Mouse (Mus musculus): ENCODE measurements around the gene Gemin6. TPM values are rescaled to one million over a fixed set of nuclear protein-coding genes. Genes with fewer than 3 reads are reported as not detected.
"Not testable (repeated sequence)": the region's sequence is repeated elsewhere in the genome, so short reads cannot be mapped to it uniquely, and the experiment has no call there.

Gemin6 gene
- total RNA-seq (2014; fragmentation: Nextera tagmentation) (38.8 and 45.0 TPM in 2 replicates), total RNA-seq (2017) (40.4 and 46.7 TPM in 2 replicates)

- peak; percentile 97 for ATAC-seq (replicated peaks; ENCODE audit: low FRiP score, low TSS enrichment, poor library complexity, severe bottlenecking)
These were observed at the start of gene Gemin6 for GRCm38 (mm10) chr17:80224326-80225116. Gemin6 (plus strand) TSS chr17:80224441.

GRCm38 (mm10) chr17:80174699-80175385, 49.4 kb upstream of the Gemin6 start:
- no peak for ATAC-seq (replicated peaks; ENCODE audit: low FRiP score, low TSS enrichment, poor library complexity, severe bottlenecking)

GRCm38 (mm10) chr17:80175386-80175739, 48.9 kb upstream of the Gemin6 start:
- no peak for ATAC-seq (replicated peaks; ENCODE audit: low FRiP score, low TSS enrichment, poor library complexity, severe bottlenecking)

GRCm38 (mm10) chr17:80175966-80176365, 48.3 kb upstream of the Gemin6 start:
- no peak for ATAC-seq (replicated peaks; ENCODE audit: low FRiP score, low TSS enrichment, poor library complexity, severe bottlenecking)

GRCm38 (mm10) chr17:80178846-80179245, 45.4 kb upstream of the Gemin6 start:
- not testable (repeated sequence) for ATAC-seq (replicated peaks; ENCODE audit: low FRiP score, low TSS enrichment, poor library complexity, severe bottlenecking)

- peak; percentile 94 for ATAC-seq (replicated peaks; ENCODE audit: low FRiP score, low TSS enrichment, poor library complexity, severe bottlenecking)
These were observed 44.3 kb upstream of the Gemin6 start for GRCm38 (mm10) chr17:80179959-80180358.

- no peak for ATAC-seq (replicated peaks; ENCODE audit: low FRiP score, low TSS enrichment, poor library complexity, severe bottlenecking)
These were observed 43.8 kb upstream of the Gemin6 start for GRCm38 (mm10) chr17:80180468-80180867.

- ATAC-seq (replicated peaks; ENCODE audit: low FRiP score, low TSS enrichment, poor library complexity, severe bottlenecking): no peak
These were observed 40.6 kb upstream of the Gemin6 start for GRCm38 (mm10) chr17:80183615-80184014.

- ATAC-seq (replicated peaks; ENCODE audit: low FRiP score, low TSS enrichment, poor library complexity, severe bottlenecking): 0 out of 2 replicates have a peak, but pooled peaks have one; percentile 52
These were observed 31.2 kb upstream of the Gemin6 start for GRCm38 (mm10) chr17:80193075-80193474.

- ATAC-seq (replicated peaks; ENCODE audit: low FRiP score, low TSS enrichment, poor library complexity, severe bottlenecking): 0 out of 2 replicates have a peak, but pooled peaks have one; percentile 16
These were observed 25.0 kb upstream of the Gemin6 start for GRCm38 (mm10) chr17:80199160-80199778.

- ATAC-seq (replicated peaks; ENCODE audit: low FRiP score, low TSS enrichment, poor library complexity, severe bottlenecking): no peak
These were observed 18.6 kb upstream of the Gemin6 start for GRCm38 (mm10) chr17:80205657-80206056.

- peak; percentile 35 for ATAC-seq (replicated peaks; ENCODE audit: low FRiP score, low TSS enrichment, poor library complexity, severe bottlenecking)
These were observed 18.0 kb upstream of the Gemin6 start for GRCm38 (mm10) chr17:80206301-80206670.

GRCm38 (mm10) chr17:80206671-80207581, 17.3 kb upstream of the Gemin6 start, which contains the start of the genes Srsf7 and Ttc39d:
Srsf7 (minus strand) TSS chr17:80207307.
Ttc39d (plus strand) TSS chr17:80207460.
- peak; percentile 93 for ATAC-seq (replicated peaks; ENCODE audit: low FRiP score, low TSS enrichment, poor library complexity, severe bottlenecking)

- ATAC-seq (replicated peaks; ENCODE audit: low FRiP score, low TSS enrichment, poor library complexity, severe bottlenecking): not testable (repeated sequence)
These were observed 10.2 kb upstream of the Gemin6 start for GRCm38 (mm10) chr17:80213998-80214397.

- no peak for ATAC-seq (replicated peaks; ENCODE audit: low FRiP score, low TSS enrichment, poor library complexity, severe bottlenecking)
These were observed 4.1 kb upstream of the Gemin6 start for GRCm38 (mm10) chr17:80220131-80220530.

- ATAC-seq (replicated peaks; ENCODE audit: low FRiP score, low TSS enrichment, poor library complexity, severe bottlenecking): no peak
These were observed 3.0 kb upstream of the Gemin6 start for GRCm38 (mm10) chr17:80221202-80221601.

GRCm38 (mm10) chr17:80221890-80222628, 2.2 kb upstream of the Gemin6 start:
- peak; percentile 53 for ATAC-seq (replicated peaks; ENCODE audit: low FRiP score, low TSS enrichment, poor library complexity, severe bottlenecking)

- peak; percentile 17; the same call in 1 of the 2 replicates for ATAC-seq (replicated peaks; ENCODE audit: low FRiP score, low TSS enrichment, poor library complexity, severe bottlenecking)
These were observed 412 bp upstream of the Gemin6 start for GRCm38 (mm10) chr17:80223829-80224228.
